Mouse (Mus musculus): ENCODE results near the gene Gimap4.

- TF ChIP-seq CTCF (IDR thresholded peaks at IDR 0.05; ENCODE audit: borderline replicate concordance, insufficient read depth, low read depth, low read length) (no peak), POLR2A (IDR thresholded peaks at IDR 0.05; ENCODE audit: borderline replicate concordance, insufficient read depth, low read length) (no peak)
Observed at GRCm38 (mm10) chr6:48668022-48668421, 16.3 kb upstream of the Gimap4 start.

Measured in cerebellum, adult 2 months (tissue).